Mouse (Mus musculus) gastrocnemius, adult 8-10 months (tissue): ENCODE results near the gene Gpn3. TPM values are rescaled to one million over a fixed set of nuclear protein-coding genes. Genes with fewer than 3 reads are reported as not detected.
"Not testable (repeated sequence)": the region's sequence is repeated elsewhere in the genome, so short reads cannot be mapped to it uniquely, and the experiment has no call there.

Experiments used
- DNase-seq, 2 experiments: peaks; one replicate each; pipeline ENCODE4 v3.0.0; 2022; ENCODE audit warnings: low spot score in 2 of 2
- total RNA-seq, 4 experiments: library from RNA; stranded (reverse); gene quantifications; 2 replicates each; pipeline ENCODE4 v1.2.4; 2022

Gpn3 gene
- total RNA-seq, 4 experiments from 2014 or later, result 29.1 to 36.2 (median 32.2) TPM

DNA sequence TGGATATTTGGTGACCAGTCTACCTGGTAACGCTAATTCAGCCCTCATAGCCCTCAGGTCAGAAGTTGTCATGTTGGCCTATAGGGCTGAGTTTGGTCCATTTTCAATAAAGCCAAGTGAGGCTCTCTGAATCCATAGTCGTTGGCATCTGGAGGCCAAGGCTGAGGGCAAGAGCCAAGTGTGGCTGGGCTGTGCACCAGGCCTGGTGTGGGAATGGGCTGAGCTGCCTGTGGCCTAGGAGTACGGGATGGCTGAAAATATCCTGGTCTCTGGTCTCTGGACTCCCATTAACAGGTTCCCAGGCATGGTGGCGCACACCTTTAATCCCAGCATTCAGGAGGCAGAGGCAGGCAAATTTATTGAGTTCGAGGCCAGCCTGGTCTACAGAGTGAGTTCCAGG, 18.3 kb downstream of the Gpn3 start:
- no peak for DNase-seq

DNA sequence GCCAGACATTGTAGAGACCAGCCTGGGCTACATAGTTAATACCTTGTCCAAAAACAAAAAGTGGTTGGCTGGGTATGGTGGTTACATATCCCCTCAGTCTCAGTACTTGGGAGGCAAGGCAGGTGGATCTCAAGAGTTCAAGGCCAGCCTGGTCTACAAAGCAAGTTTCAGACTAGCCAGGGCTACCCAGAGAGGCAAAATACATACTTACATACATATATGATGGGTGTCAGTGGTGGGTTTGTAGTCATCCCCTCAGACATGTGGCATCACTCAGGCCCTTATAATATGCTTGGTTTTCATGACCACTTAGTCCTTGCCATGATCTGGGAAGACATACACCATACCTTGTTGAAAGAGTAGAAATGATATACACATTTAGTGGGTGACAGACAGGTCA, 19.0 kb downstream of the Gpn3 start:
- DNase-seq, result no peak

DNA sequence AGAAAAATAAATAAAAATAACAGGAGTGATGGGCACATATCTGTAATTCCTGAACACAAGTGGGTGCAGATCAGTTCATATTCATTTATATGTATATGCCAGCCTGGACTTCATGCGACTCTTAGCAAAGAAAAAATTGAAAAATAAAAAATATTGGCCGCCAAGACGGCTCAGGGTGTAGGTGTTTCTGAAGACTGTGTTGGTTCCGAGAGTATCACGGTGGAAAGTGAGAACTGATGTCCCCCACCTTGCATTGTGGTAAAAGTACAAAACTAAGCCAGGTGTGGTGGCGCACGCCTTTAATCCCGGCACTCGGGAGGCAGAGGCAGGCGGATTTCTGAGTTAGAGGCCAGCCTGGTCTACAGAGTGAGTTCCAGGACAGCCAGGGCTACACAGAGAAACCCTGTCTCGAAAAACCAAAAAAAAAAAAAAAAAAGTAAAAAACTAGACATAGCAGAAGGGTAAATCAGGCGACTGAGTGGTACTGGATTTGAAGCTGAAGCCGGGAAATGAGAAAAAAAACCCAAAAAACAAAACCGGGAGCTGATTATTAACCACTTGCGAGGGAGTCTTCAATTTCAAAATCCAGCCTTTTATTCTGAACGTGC, 19.6 kb downstream of the Gpn3 start:
- DNase-seq, result no peak

DNA sequence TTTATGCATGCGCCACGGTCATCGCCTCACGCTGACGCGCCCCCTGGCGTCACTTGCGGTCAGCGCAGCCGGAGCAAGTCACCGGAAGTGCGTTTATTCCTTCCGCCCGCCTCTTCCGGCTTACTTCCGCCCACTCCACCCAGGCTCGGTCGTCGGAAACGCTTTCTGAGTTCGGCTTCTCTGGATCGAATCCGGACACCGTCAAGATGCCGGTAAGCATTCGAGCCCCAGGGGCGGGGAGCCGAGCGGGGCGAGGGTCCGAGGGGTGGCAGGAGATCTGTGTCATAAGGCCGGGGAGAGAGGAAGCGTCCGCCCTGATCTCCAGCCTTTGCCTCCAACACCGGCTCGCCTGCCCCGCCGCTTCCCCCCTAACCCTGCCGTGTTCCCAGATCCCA, 20.1 kb downstream of the Gpn3 start, which contains the start of gene Arpc3:
Arpc3 (plus strand) TSS at position 93 of the 395 bp plus-strand sequence.
- peak; percentile 81 to 84 for DNase-seq

- DNase-seq, result no peak
Observed at GRCm38 (mm10) chr5:122392227-122393004, 20.7 kb downstream of the Gpn3 start.

DNA sequence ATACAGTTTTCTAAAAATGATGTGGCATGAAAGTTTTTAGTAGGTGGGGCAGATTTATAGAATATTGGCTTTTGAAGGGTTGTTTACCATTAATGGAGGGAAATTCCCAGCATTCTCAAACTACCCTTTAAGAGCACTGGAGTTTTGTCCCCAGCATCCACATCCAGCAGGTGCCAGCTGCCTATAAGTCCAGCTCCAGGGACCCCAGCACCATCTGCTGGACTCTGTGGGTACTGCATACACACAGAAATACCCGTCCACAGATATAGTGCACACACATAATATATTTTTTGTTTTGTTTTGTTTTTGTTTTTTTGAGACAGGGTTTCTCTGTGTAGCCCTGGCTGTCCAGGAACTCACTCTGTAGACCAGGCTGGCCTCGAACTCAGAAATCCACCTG, 22.2 kb downstream of the Gpn3 start:
- peak; percentile 49 to 54 for DNase-seq

DNA sequence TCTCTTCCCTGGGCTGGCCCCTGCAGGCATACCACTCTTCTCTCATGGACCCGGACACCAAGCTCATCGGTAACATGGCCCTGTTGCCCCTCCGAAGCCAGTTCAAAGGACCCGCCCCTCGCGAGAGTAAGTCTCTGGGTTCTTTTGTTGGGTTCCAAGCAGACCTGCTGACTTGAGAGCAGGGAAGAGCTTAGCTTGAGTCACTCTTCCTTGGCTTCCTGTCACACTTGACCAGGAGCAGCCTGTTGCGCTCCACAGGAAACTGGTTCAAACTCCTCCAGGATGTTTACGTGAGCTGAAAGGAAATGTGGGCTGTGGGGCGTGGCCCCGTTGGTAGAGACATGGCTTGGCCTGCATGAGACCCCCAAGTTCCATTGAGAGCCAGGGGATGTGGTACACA, 25.1 kb downstream of the Gpn3 start:
- no peak for DNase-seq

DNA sequence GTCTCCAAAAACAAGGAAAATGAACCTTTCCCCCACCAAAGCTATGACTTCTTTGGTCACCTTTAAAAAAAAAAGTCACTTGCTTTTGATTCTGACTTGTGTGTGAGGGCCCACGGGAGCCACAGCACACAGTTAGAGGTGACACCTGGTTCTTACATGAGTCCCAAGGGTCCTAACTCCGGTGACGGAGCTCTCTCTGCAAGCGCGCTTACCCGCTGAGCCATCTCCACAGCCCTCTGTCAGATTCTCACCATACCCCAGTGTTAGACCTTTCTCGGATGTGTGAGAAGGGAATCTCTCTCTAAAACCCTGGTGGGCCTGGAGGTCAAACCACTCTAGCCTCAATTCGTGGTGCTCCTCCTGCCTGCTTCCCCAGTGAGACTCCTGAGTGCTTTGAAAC, 25.8 kb downstream of the Gpn3 start:
- no peak for DNase-seq

DNA sequence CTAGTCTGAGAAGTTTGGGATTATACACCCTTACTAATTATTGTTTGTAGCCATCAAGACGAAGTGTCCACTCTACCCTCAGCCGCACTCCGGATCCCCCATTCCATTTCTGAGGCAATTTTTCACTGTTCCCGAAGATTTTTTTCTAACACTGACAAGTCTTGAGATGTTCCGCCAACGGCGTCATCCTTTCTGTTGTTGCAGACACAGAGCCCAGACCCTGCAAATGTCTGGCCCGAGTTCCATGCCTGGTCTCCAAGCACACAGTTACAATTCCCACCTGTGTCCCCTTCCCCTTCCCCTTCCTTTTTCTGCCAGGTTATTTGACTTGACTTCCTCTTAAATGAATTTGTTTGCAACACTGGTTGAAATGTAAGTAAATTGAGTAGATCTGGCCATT, 28.2 kb downstream of the Gpn3 start:
- DNase-seq, result no peak

DNA sequence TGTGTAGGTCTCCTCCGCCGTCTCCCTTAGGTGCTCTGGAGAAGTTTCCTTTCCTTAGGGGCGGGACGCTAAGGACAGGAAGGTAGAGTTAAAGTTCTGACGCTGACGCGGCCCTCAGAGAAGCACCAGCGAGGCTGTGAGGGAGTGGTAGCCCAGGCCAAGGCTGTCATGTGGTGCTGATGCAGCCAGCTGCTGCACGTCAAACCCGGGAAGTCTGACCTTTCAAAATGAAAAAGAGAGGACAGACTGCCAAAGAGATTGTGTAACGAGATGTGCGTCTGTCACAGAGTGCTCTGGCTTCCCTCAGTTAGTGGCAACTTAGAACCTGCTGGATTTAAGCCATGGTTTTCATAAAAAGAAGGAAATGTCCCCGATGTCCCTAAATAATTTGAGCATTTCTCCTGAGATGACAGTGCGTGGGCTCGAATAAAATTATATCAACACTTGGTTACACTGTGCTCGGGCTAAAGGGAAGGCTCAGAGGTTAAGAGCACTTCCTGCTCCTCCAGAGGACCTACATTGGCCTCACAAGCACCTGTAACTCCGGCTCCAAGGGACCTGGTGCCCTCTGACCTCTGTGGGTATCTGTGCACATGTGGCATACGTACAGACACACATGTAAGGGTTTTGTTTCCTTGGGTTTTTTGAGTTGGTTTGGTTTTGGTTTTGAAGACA, 29.1 kb downstream of the Gpn3 start:
- DNase-seq, result peak; percentile 47 to 63

- peak; percentile 47 to 52 for DNase-seq
Observed at GRCm38 (mm10) chr5:122401303-122401640, 29.6 kb downstream of the Gpn3 start.

GRCm38 (mm10) chr5:122402160-122402559, 30.5 kb downstream of the Gpn3 start:
- DNase-seq, result no peak

DNA sequence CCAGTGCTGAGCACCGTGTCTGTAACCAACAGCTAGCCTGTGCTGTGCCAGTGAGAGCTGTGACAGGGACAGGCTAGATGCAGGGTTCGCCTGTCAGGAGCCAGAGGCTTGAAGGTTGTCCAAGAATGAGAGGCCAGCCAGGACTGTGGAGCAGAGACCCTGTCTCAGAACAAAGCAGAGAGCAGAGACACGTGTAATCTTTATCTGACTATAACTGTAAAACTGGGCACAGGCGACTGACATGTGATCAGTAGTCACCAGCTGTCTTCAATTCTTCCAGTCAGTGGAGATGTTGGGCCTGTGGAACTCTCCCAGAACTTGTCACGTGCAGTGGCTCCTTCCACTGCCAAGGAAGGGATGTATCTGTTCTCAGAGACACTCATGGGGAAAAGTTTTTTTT, 31.1 kb downstream of the Gpn3 start:
- no peak for DNase-seq

- no peak for DNase-seq
Observed at GRCm38 (mm10) chr5:122403362-122403761, 31.7 kb downstream of the Gpn3 start.

GRCm38 (mm10) chr5:122405537-122405936, 33.9 kb downstream of the Gpn3 start:
- no peak for DNase-seq

DNA sequence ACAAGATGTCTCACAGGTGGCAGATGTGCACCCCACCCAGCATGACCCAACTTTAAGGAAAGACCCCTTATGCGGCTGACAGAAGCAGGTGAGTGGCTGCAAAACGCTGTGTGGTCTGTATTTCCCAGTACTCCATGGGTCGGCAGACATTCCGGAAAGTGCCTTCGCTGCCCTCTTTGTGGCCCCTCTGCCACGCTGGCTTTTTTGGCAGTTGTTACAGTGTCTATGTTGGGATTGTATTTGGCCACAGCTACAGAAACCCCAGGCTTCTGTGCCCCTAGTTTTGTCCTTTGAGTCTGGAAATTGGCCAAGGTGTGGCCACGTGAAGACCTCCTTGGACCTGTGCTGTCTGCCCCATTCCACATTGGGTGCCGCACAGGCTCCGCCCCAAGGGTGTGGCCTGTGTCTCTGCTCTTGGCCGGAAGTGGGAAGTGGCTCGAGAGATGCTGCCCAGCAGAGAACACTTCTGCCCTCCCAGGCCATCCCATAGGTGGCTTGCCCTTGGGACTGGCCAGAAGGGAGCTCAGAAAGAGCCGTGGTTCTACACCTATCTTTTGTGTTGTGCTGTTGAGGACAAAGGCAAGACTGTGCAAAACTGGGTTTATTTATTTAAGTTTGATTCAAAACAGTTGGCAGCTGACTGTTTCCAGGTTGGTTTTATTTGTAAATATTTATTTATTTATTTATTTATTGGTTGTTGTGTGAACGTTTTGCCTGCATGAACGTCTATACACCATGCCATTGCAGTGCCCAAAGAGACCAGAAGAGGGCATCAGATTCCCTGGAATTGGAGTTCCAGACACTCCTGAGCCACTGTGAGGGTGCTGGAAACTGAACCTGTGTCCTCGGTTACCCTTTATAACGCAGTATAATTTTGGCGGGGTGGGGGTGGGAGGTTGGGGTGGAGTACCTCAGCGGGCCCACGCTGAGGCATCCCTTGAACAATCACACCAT, 38.3 kb downstream of the Gpn3 start:
- DNase-seq, result no peak

GRCm38 (mm10) chr5:122411892-122412291, 40.2 kb downstream of the Gpn3 start:
- no peak for DNase-seq

DNA sequence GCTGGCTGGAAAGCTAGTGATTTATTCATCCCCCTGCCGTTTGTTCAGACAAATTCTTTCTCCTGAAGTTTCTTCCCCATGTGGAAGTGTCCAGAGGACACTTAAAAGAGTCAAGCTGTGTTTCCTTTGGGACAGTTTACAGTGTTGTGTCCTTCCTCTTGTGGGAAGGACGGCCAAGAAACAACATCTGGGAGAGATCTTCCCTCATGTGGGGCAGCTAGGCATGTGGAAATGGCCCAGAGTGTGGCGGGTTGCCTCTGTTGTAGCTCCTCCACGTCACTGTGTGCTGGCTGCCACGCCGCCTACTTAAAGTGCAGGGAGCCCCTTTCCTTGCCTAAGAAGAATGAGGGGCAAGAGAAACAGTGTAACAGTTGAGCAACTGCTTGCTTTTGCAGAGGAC, 41.1 kb downstream of the Gpn3 start:
- no peak for DNase-seq

GRCm38 (mm10) chr5:122414351-122414750, 42.7 kb downstream of the Gpn3 start:
- DNase-seq, result no peak

DNA sequence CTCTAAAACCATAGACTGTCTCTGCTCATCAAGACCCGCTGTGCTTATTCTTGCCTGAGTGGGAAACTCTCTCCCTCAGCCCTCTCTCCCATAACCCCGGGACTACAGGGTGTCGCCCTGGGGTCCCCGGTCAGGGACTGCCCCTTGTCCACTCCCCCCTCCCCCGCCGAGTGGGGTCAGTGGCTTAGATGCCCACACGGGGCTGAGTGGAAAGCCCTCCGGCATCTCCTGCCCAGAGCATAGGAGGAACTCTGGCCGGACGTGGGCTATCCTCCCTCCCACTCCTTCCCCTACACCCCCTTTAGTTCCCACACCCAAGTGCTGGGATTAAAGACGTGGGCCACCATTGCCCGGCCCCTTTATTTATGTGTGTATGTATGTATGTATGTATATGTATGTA, 43.8 kb downstream of the Gpn3 start:
- no peak for DNase-seq

DNA sequence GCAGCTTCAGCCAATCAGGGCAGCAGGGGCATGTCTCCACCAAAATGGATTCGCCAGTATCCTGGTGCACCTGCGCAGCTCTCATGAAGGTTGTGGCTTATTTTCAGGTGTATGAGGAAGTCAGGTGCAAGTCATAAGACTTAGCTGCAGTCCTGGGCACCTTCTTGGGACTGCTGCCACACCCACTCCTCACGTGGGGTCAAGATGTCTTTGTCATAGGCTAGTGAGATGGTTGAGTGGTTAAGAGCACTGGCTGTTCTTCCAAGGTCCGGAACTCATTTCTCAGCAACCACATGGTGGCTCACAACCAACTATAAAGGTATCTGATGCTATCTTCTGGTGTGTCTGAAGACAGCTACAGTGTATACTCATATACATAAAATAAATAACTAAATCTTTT, 49.0 kb downstream of the Gpn3 start:
- DNase-seq, result not testable (repeated sequence)
